Mouse (Mus musculus) hindbrain, embryonic 14.5 days (tissue): Measurements from ENCODE around the gene Stx1b. TPM values are rescaled to one million over a fixed set of nuclear protein-coding genes. Genes with fewer than 3 reads are reported as not detected.
"Not testable (repeated sequence)": the region's sequence is repeated elsewhere in the genome, so short reads cannot be mapped to it uniquely, and the experiment has no call there.

Experiments used
- ATAC-seq: fragments of 200-750 bp; cut with Nextera tagmentation; 2 replicates; pipeline ENCODE4 v1.8.0; 2017; ENCODE audit warnings: moderate number of reproducible peaks, mild to moderate bottlenecking, moderate TSS enrichment, moderate library complexity; ENCODE audit not compliant: low FRiP score
- DNase-seq: peaks from one replicate; pipeline ENCODE4 v3.0.0-alpha.2; 2015; ENCODE audit warnings: low spot score
- H3K27ac ChIP-seq: fragments of 300-500 bp; sonication (generic); 2 replicates; pipeline ENCODE4 v1.5.1; 2014; ENCODE audit warnings: mild to moderate bottlenecking, moderate library complexity
- H3K27me3 ChIP-seq: fragments of 300-500 bp; sonication (generic); 2 replicates; pipeline ENCODE4 v1.6.1; 2014; ENCODE audit warnings: mild to moderate bottlenecking, low read length, mixed read lengths; ENCODE audit not compliant: control insufficient read depth, insufficient read depth
- H3K36me3 ChIP-seq: fragments of 300-500 bp; sonication (generic); replicated peaks from 2 replicates; pipeline ENCODE4 v1.6.1; 2014; ENCODE audit not compliant: control insufficient read depth, insufficient read depth
- H3K4me1 ChIP-seq: fragments of 300-500 bp; sonication (generic); replicated peaks from 2 replicates; pipeline ENCODE4 v1.6.1; 2014; ENCODE audit warnings: antibody characterized with exemption, low read length, mixed read lengths; ENCODE audit not compliant: control insufficient read depth, insufficient read depth
- H3K4me2 ChIP-seq: fragments of 300-500 bp; sonication (generic); replicated peaks from 2 replicates; pipeline ENCODE4 v1.6.1; 2014; ENCODE audit warnings: mild to moderate bottlenecking, moderate library complexity
- H3K4me3 ChIP-seq: fragments of 300-500 bp; sonication (generic); replicated peaks from 2 replicates; pipeline ENCODE4 v1.5.1; 2014; ENCODE audit warnings: mild to moderate bottlenecking, low read length
- H3K9ac ChIP-seq: fragments of 300-500 bp; sonication (generic); 2 replicates; pipeline ENCODE4 v1.6.1; 2014
- H3K9me3 ChIP-seq: fragments of 300-500 bp; sonication (generic); 2 replicates; pipeline ENCODE4 v1.6.1; 2016; ENCODE audit warnings: low read length; ENCODE audit not compliant: control insufficient read depth
- WGBS: fragments of 180-500 bp; shearing (Covaris S2); extraction: QIAGEN DNeasy Blood & Tissue Kit; methylation state at CpG from one replicate; pipeline ENCODE4 v1.1.7; 2014; 5-methylcytosine and 5-hydroxymethylcytosine counted together
- polyA plus RNA-seq: library from polyadenylated mRNA; unstranded; fragments of >200 nt; fragmentation: Nextera tagmentation; extraction: Ambion mirVana; gene quantifications from 2 replicates; pipeline ENCODE4 v1.2.1, GENCODE M21; 2014

Gene Stx1b
- polyA plus RNA-seq, 1 experiment from 2014 or later, result 59.7 TPM

GRCm38 (mm10) chr7:127797076-127797845 is 27.1 kb downstream of the Stx1b start:
- WGBS, result 95% methylated on average over 23 of the region's 23 CpGs
- H3K4me3 ChIP-seq, result no peak overlapping the region
- 0 out of 2 replicates have a peak, but pooled peaks cover 5% of the 10 kb centered on the region for H3K4me1 ChIP-seq
- H3K9me3 ChIP-seq, result no peaks in the 10 kb centered on the region
- no peaks in the 10 kb centered on the region for H3K27me3 ChIP-seq
- H3K36me3 ChIP-seq, result peaks cover 80% of the 10 kb centered on the region
- DNase-seq, result no peak
- no peak overlapping the region for H3K27ac ChIP-seq
- H3K4me2 ChIP-seq, result no peak overlapping the region
- H3K9ac ChIP-seq, result no peak overlapping the region
- ATAC-seq, result no peak

DNA sequence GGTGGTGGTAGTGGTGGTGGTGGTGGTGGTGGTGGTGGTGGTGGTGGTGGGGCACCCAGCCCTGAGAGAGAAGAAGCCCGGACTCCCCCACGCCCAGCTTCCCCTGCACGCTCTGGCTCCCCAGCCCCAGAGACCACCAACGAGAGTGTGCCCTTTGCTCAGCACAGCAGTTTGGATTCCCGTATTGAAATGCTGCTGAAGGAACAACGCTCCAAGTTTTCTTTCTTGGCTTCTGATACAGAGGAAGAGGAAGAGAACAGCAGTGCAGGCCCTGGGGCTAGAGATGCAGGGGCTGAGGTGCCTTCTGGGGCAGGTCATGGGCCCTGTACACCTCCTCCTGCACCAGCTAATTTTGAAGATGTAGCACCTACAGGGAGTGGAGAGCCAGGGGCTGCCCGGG is 39.0 kb downstream of the Stx1b start, which contains the start of gene Gm49388:
Gm49388 (plus strand) TSS at position 301 of the 400 bp plus-strand sequence.
- Histone ChIP-seq H3K9ac (no peak within 1 kb of the TSS), H3K4me1 (no peaks in the 10 kb centered on the region), H3K27ac (no peak within 1 kb of the TSS), H3K4me2 (no peak within 1 kb of the TSS), H3K9me3 (no peaks in the 10 kb centered on the region), H3K27me3 (no peaks in the 10 kb centered on the region), H3K4me3 (no peak within 1 kb of the TSS), H3K36me3 (peaks cover 99% of the 10 kb centered on the region)
- DNase-seq (no peak), ATAC-seq (no peak)
- WGBS, result 95% methylated on average over 7 of the region's 7 CpGs

DNA sequence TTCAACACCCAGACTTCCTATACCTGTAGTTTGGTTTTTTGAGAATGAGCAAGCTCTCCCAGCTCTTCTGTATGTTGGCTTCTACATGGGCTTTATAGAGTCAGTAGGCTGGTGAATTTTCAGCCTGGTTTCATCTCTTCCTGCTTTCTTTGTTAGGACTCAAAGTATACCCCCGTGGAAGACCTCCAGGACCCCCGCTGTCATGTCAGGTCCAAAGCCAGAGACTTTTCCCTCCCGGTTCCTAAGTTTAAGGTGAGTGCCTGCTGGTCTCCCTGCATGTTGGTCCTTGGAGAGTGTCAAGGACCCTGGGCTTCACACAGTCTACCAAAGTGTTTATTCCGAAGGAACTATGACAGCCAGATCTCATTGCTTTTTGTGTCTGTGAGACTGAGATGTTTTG is 46.0 kb downstream of the Stx1b start:
- peaks cover 47% of the 10 kb centered on the region for H3K36me3 ChIP-seq
- H3K4me3 ChIP-seq, result peak overlapping the region; percentile 79
- H3K27me3 ChIP-seq, result no peaks in the 10 kb centered on the region
- DNase-seq (no peak), ATAC-seq (no peak)
- H3K4me2 ChIP-seq, result peak overlapping the region; percentile 84
- 77% methylated on average over 4 of the region's 4 CpGs for WGBS
- peak overlapping the region; percentile 78 for H3K9ac ChIP-seq
- no peaks in the 10 kb centered on the region for H3K9me3 ChIP-seq
- H3K27ac ChIP-seq, result no peak overlapping the region
- H3K4me1 ChIP-seq, result peaks cover 7% of the 10 kb centered on the region

GRCm38 (mm10) chr7:127777474-127778266 is 46.7 kb downstream of the Stx1b start:
- H3K9me3 ChIP-seq, result no peaks in the 10 kb centered on the region
- H3K27ac ChIP-seq, result peak overlapping the region; percentile 98
- DNase-seq (peak; percentile 50), ATAC-seq (peak; percentile 54; the same call in 1 of the 2 replicates)
- peaks cover 7% of the 10 kb centered on the region for H3K4me1 ChIP-seq
- H3K4me2 ChIP-seq, result peak overlapping the region; percentile 84
- peaks cover 41% of the 10 kb centered on the region for H3K36me3 ChIP-seq
- H3K4me3 ChIP-seq, result peak overlapping the region; percentile 79
- no peaks in the 10 kb centered on the region for H3K27me3 ChIP-seq
- H3K9ac ChIP-seq, result peak overlapping the region; percentile 78
- WGBS, result 5% methylated on average over 44 of the region's 66 CpGs

DNA sequence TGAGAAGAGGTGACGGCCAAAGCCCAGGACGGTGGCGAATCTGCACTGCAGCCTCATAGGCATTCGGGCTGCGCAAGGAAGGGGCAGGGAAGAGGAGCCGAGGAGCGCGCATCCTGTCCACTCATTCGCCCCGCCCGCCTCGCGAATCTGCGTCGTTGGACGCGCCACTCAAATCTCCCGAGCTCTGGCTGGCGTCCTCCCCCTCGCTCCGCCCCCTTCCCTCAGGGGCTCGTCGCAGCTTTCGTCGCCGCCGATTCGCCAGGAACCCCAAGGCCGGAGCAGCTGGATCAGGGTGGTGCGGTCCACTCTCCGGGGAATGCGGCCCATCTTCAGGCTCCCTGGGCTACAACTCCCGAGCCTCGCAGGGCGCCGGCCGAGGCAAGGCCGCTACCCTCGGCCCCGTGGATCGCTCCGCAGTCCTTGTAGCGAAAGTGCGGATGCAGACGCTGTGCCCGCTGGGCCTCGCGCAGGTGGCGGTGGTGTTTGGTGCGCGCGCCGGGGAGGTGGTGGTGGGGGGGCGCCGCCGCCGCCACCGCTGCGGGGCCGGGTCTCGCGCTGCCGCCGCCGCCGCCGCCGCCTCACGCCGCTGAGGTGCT is 47.4 kb downstream of the Stx1b start:
- Histone ChIP-seq H3K4me2 (peak overlapping the region; percentile 60), H3K27me3 (no peaks in the 10 kb centered on the region), H3K27ac (peak overlapping the region; percentile 98), H3K4me3 (peak overlapping the region; percentile 79), H3K4me1 (peaks cover 7% of the 10 kb centered on the region), H3K9me3 (no peaks in the 10 kb centered on the region), H3K9ac (peak overlapping the region; percentile 78), H3K36me3 (peaks cover 34% of the 10 kb centered on the region)
- ATAC-seq (peak; percentile 93), DNase-seq (peak; percentile 94)
- WGBS, result under 1% methylated on average over 68 of the region's 70 CpGs

DNA sequence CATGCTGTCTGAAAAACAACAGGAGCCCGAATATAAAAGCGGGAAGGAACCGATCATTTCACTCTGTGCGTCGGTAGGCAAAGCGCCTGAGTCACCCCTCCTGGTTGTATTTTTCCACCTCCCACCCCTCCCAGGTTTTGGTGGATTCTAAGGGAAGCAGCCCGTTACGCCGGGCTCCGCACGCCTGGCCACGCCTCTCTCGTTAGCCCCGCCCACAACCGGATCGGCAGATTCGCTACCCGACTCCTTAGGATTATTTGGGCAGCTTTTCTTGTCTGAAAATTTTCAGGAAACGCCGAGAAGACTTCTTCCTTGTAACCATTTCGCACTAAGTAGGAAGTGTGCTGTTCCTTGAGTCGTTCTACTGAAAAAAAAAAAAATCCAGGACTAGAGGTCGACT is 47.9 kb downstream of the Stx1b start, which contains the start of gene Setd1a:
Setd1a (plus strand) TSS at position 245 of the 400 bp plus-strand sequence.
- whole genome bisulfite sequencing, result under 1% methylated on average over 23 of the region's 23 CpGs
- H3K27me3 ChIP-seq, result no peaks in the 10 kb centered on the region
- peaks cover 29% of the 10 kb centered on the region for H3K36me3 ChIP-seq
- H3K4me3 ChIP-seq, result peak within 1 kb of the TSS; percentile 79
- H3K4me2 ChIP-seq, result peak within 1 kb of the TSS; percentile 84
- ATAC-seq (peak; percentile 65), DNase-seq (peak; percentile 90)
- peaks cover 7% of the 10 kb centered on the region for H3K4me1 ChIP-seq
- no peaks in the 10 kb centered on the region for H3K9me3 ChIP-seq
- H3K27ac ChIP-seq, result peak within 1 kb of the TSS; percentile 98
- H3K9ac ChIP-seq, result peak within 1 kb of the TSS; percentile 78

DNA sequence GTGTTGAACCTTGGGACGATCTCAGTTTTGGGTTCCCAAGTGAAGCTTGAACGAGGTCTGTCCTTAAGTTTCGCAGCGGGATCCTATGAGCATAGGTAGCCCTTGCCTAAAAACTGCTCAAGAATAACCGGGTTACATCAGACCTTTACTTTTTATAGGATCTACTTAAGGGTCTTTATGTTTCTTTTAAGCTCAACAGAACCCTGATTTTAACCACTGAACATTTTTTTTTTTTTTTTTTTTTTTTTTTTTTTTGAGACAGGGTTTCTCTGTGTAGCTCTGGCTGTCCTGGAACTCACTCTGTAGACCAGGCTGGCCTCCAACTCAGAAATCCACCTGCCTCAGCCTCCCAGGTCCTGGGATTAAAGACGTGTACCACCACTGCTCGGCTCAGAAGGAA is 48.5 kb downstream of the Stx1b start:
- not testable (repeated sequence) for DNase-seq, H3K4me1 ChIP-seq, H3K27me3 ChIP-seq, ATAC-seq, H3K9me3 ChIP-seq
- H3K4me2 ChIP-seq, result peak overlapping the region; percentile 60
- WGBS, result 71% methylated on average over 7 of the region's 7 CpGs
- H3K36me3 ChIP-seq, result peaks cover 23% of the 10 kb centered on the region
- peak overlapping the region; percentile 79 for H3K4me3 ChIP-seq
- H3K27ac ChIP-seq, result peak overlapping the region; percentile 98
- H3K9ac ChIP-seq, result peak overlapping the region; percentile 78

- H3K9ac ChIP-seq, result no peak overlapping the region
- H3K4me2 ChIP-seq, result no peak overlapping the region
- ATAC-seq, result no peak
- 39% methylated on average over 9 of the region's 9 CpGs for WGBS
- H3K4me3 ChIP-seq, result no peak overlapping the region
- peaks cover 26% of the 10 kb centered on the region for H3K4me1 ChIP-seq
- H3K27me3 ChIP-seq, result no peaks in the 10 kb centered on the region
- peak; percentile 55 for DNase-seq
- H3K27ac ChIP-seq, result no peak overlapping the region
- H3K36me3 ChIP-seq, result 0 out of 2 replicates have a peak, but pooled peaks cover 3% of the 10 kb centered on the region
- H3K9me3 ChIP-seq, result no peaks in the 10 kb centered on the region
These were observed 50.5 kb downstream of the Stx1b start for GRCm38 (mm10) chr7:127773664-127774384.
